Mouse (Mus musculus) midbrain, embryonic 14.5 days (tissue): ENCODE results near the gene Tube1. TPM values are rescaled to one million over a fixed set of nuclear protein-coding genes. Genes with fewer than 3 reads are reported as not detected.
"Not testable (repeated sequence)": the region's sequence is repeated elsewhere in the genome, so short reads cannot be mapped to it uniquely, and the experiment has no call there.

Experiments
- ATAC-seq: fragments of 200-750 bp; cut with Nextera tagmentation; 2 replicates; pipeline ENCODE4 v1.8.0; 2017; ENCODE audit warnings: moderate number of reproducible peaks, moderate library complexity; ENCODE audit not compliant: low FRiP score, low TSS enrichment
- DNase-seq: peaks from one replicate; pipeline ENCODE4 v3.0.0-alpha.2; 2015
- H3K27ac ChIP-seq: fragments of 300-500 bp; sonication (generic); replicated peaks from 2 replicates; pipeline ENCODE4 v1.5.1; 2014; ENCODE audit warnings: mild to moderate bottlenecking, low read depth, low read length, moderate library complexity
- H3K27me3 ChIP-seq: fragments of 300-500 bp; sonication (generic); 2 replicates; pipeline ENCODE4 v1.6.1; 2014; ENCODE audit warnings: low read length, control low read depth, mixed read lengths; ENCODE audit not compliant: control insufficient read depth, insufficient read depth
- H3K36me3 ChIP-seq: fragments of 300-500 bp; sonication (generic); 2 replicates; pipeline ENCODE4 v1.6.1; 2014; ENCODE audit warnings: low read length, control low read depth; ENCODE audit not compliant: control insufficient read depth, insufficient read depth
- H3K4me1 ChIP-seq: fragments of 300-500 bp; sonication (generic); 2 replicates; pipeline ENCODE4 v1.6.1; 2014; ENCODE audit warnings: mild to moderate bottlenecking, antibody characterized with exemption, low read length, control low read depth; ENCODE audit not compliant: control insufficient read depth, insufficient read depth
- H3K4me2 ChIP-seq: fragments of 300-500 bp; sonication (generic); 2 replicates; pipeline ENCODE4 v1.6.1; 2014; ENCODE audit warnings: mild to moderate bottlenecking, low read length, moderate library complexity
- H3K4me3 ChIP-seq: fragments of 300-500 bp; sonication (generic); replicated peaks from 2 replicates; pipeline ENCODE4 v1.5.1; 2014; ENCODE audit warnings: low read depth, low read length
- H3K9ac ChIP-seq: fragments of 300-500 bp; sonication (generic); replicated peaks from 2 replicates; pipeline ENCODE4 v1.6.1; 2014; ENCODE audit warnings: mild to moderate bottlenecking, low read length, moderate library complexity
- H3K9me3 ChIP-seq: fragments of 300-500 bp; sonication (generic); 2 replicates; pipeline ENCODE4 v1.6.1; 2016; ENCODE audit warnings: low read length, control low read depth, mixed read lengths; ENCODE audit not compliant: control insufficient read depth
- WGBS: fragments of 180-500 bp; shearing (Covaris S2); extraction: QIAGEN DNeasy Blood & Tissue Kit; methylation state at CpG from one replicate; pipeline ENCODE4 v1.1.7; 2014; 5-methylcytosine and 5-hydroxymethylcytosine counted together
- polyA plus RNA-seq: library from polyadenylated mRNA; unstranded; fragments of >200 nt; fragmentation: Nextera tagmentation; extraction: Ambion mirVana; gene quantifications from 2 replicates; pipeline ENCODE4 v1.2.1, GENCODE M21; 2014

Tube1 gene
- polyA plus RNA-seq, 1 experiment from 2014 or later: 11.7 TPM

GRCm38 (mm10) chr10:39198216-39198615 lies 64.4 kb downstream of the Tube1 start:
- not testable (repeated sequence) for H3K4me1 ChIP-seq

More at GRCm38 (mm10) chr10:39198216-39198615, 64.4 kb downstream of the Tube1 start:
- 93% methylated on average over 11 of the region's 11 CpGs for WGBS
- not testable (repeated sequence) for H3K36me3 ChIP-seq, H3K27ac ChIP-seq, ATAC-seq, H3K4me2 ChIP-seq, H3K9me3 ChIP-seq, H3K4me3 ChIP-seq, DNase-seq, H3K27me3 ChIP-seq, H3K9ac ChIP-seq

Other genes starting within 250 kb of the Tube1 start
- gene Lama4, start 168.5 kb upstream of the Tube1 start, polyA plus RNA-seq: 7.3 and 18.9 TPM in 2 replicates
- 33.9 and 36.1 TPM in 2 replicates for gene Fam229b, start 62 bp upstream of the Tube1 start, polyA plus RNA-seq
- 0.35 and 0.50 TPM in 2 replicates for gene Ccn6, start 29.8 kb downstream of the Tube1 start, polyA plus RNA-seq
- gene Fyn, start 234.9 kb downstream of the Tube1 start, polyA plus RNA-seq: 87.3 and 90.8 TPM in 2 replicates